Mouse (Mus musculus): ENCODE measurements at regions not wholly inside any gene's neighbourhood (a gene's known extent, or its start where the extent isn't known, plus 50 kb on each side); places are given as distances from the start of the nearest gene placed in this dataset.
"Not testable (repeated sequence)": the region's sequence is repeated elsewhere in the genome, so short reads cannot be mapped to it uniquely, and the experiment has no call there.

GRCm38 (mm10) chr11:12589757-12590373, 125.1 kb upstream of the Cobl start:
- intact Hi-C loops (cut with DNase I), result no loop called here

- intact Hi-C loops (cut with DNase I), result not testable (repeated sequence)
Measured at GRCm38 (mm10) chr11:12584851-12585680, 120.3 kb upstream of the Cobl start.

GRCm38 (mm10) chr11:12578999-12579576, 114.3 kb upstream of the Cobl start:
- intact Hi-C loops (cut with DNase I), result no loop called here

- intact Hi-C loops (cut with DNase I), result no loop called here
Measured at GRCm38 (mm10) chr11:12559663-12560062, 94.9 kb upstream of the Cobl start.

- intact Hi-C loops (cut with DNase I), result no loop called here
Measured at GRCm38 (mm10) chr11:12558995-12559633, 94.4 kb upstream of the Cobl start.

- intact Hi-C loops (cut with DNase I), result no loop called here
Measured at GRCm38 (mm10) chr11:12558176-12558575, 93.4 kb upstream of the Cobl start.

GRCm38 (mm10) chr11:12545771-12546170, 81.0 kb upstream of the Cobl start:
- intact Hi-C loops (cut with DNase I), result no loop called here

GRCm38 (mm10) chr11:12543042-12543441, 78.3 kb upstream of the Cobl start:
- intact Hi-C loops (cut with DNase I), result loop anchor here (5.0 kb wide), 1 partner anchor 171 kb away; no protein-coding TSS in a partner anchor

- intact Hi-C loops (cut with DNase I), result loop anchor here (5.0 kb wide), 1 partner anchor 168 kb away; no protein-coding TSS in a partner anchor
Measured at GRCm38 (mm10) chr11:12540333-12540870, 75.6 kb upstream of the Cobl start.

- intact Hi-C loops (cut with DNase I), result loop anchor here (10.0 kb wide), 1 partner anchor 220 kb away; no protein-coding TSS in a partner anchor
Measured at GRCm38 (mm10) chr11:12535063-12535462, 70.3 kb upstream of the Cobl start.

- intact Hi-C loops (cut with DNase I), result loop anchor here (10.0 kb wide), 1 partner anchor 217 kb away; no protein-coding TSS in a partner anchor
Measured at GRCm38 (mm10) chr11:12532288-12532687, 67.5 kb upstream of the Cobl start.

GRCm38 (mm10) chr11:12522063-12522462, 57.3 kb upstream of the Cobl start:
- intact Hi-C loops (cut with DNase I), result not testable (repeated sequence)

GRCm38 (mm10) chr11:12521286-12521685, 56.5 kb upstream of the Cobl start:
- intact Hi-C loops (cut with DNase I), result no loop called here

- intact Hi-C loops (cut with DNase I), result no loop called here
Measured at GRCm38 (mm10) chr11:12516374-12516773, 51.6 kb upstream of the Cobl start.
